Mouse (Mus musculus) embryonic facial prominence, embryonic 14.5 days (tissue): Measurements from ENCODE around the gene Angel2. TPM values are rescaled to one million over a fixed set of nuclear protein-coding genes. Genes with fewer than 3 reads are reported as not detected.
A peak's percentile ranks its signal among the peaks of the same experiment; 100 is the strongest.
"Not testable (repeated sequence)": the region's sequence is repeated elsewhere in the genome, so short reads cannot be mapped to it uniquely, and the experiment has no call there.

ENCODE experiments used
- ATAC-seq: fragments of 200-750 bp; cut with Nextera tagmentation; 2 replicates; pipeline ENCODE4 v1.8.0; 2017; ENCODE audit warnings: low read depth, moderate number of reproducible peaks, moderate TSS enrichment
- DNase-seq: peaks from one replicate; pipeline ENCODE4 v3.0.0-alpha.2; 2015; ENCODE audit warnings: low spot score
- H3K27ac ChIP-seq: fragments of 300-500 bp; sonication (generic); replicated peaks from 2 replicates; pipeline ENCODE4 v1.5.1; 2014; ENCODE audit warnings: low read depth, mild to moderate bottlenecking, low read length, moderate library complexity
- H3K27me3 ChIP-seq: fragments of 300-500 bp; sonication (generic); replicated peaks from 2 replicates; pipeline ENCODE4 v1.6.1; 2014; ENCODE audit warnings: low read length; ENCODE audit not compliant: control insufficient read depth, insufficient read depth
- H3K36me3 ChIP-seq: fragments of 300-500 bp; sonication (generic); 2 replicates; pipeline ENCODE4 v1.6.1; 2014; ENCODE audit warnings: low read length, mixed read lengths; ENCODE audit not compliant: control insufficient read depth, insufficient read depth
- H3K4me1 ChIP-seq: fragments of 300-500 bp; sonication (generic); 2 replicates; pipeline ENCODE4 v1.6.1; 2014; ENCODE audit warnings: antibody characterized with exemption, low read length; ENCODE audit not compliant: control insufficient read depth, insufficient read depth
- H3K4me2 ChIP-seq: fragments of 300-500 bp; sonication (generic); 2 replicates; pipeline ENCODE4 v1.6.1; 2014; ENCODE audit warnings: low read depth, mild to moderate bottlenecking, low read length, moderate library complexity, mixed read lengths
- H3K4me3 ChIP-seq: fragments of 300-500 bp; sonication (generic); 2 replicates; pipeline ENCODE4 v1.5.1; 2014; ENCODE audit warnings: low read depth, mild to moderate bottlenecking, low read length
- H3K9ac ChIP-seq: fragments of 300-500 bp; sonication (generic); 2 replicates; pipeline ENCODE4 v1.6.1; 2014; ENCODE audit warnings: low read depth, mild to moderate bottlenecking, low read length, moderate library complexity, mixed read lengths
- H3K9me3 ChIP-seq: fragments of 300-500 bp; sonication (generic); 2 replicates; pipeline ENCODE4 v1.6.1; 2016; ENCODE audit warnings: low read length; ENCODE audit not compliant: control insufficient read depth
- WGBS: fragments of 180-500 bp; shearing (Covaris S2); extraction: QIAGEN DNeasy Blood & Tissue Kit; methylation state at CpG from one replicate; pipeline ENCODE4 v1.1.7; 2014; 5-methylcytosine and 5-hydroxymethylcytosine counted together
- polyA plus RNA-seq: library from polyadenylated mRNA; unstranded; fragments of >200 nt; fragmentation: Nextera tagmentation; extraction: Ambion mirVana; gene quantifications from 2 replicates; pipeline ENCODE4 v1.2.1, GENCODE M21; 2014

Angel2 gene
- 37.4 and 41.5 TPM in 2 replicates for polyA plus RNA-seq

GRCm38 (mm10) chr1:190924812-190925211 lies at the start of gene Angel2:
Gene Angel2, plus strand, starts transcription at chr1:190925112.
- H3K4me2 ChIP-seq, ATAC-seq, H3K9me3 ChIP-seq, H3K4me1 ChIP-seq, H3K9ac ChIP-seq, DNase-seq, H3K27ac ChIP-seq, H3K4me3 ChIP-seq, H3K36me3 ChIP-seq, H3K27me3 ChIP-seq: not testable (repeated sequence)
- WGBS: 65% methylated on average over 3 of the region's 3 CpGs

GRCm38 (mm10) chr1:190875751-190876150 lies 49.2 kb upstream of the Angel2 start:
- no peaks in the 10 kb centered on the region for H3K9me3 ChIP-seq
- H3K4me1 ChIP-seq: no peaks in the 10 kb centered on the region
- no peak overlapping the region for H3K4me3 ChIP-seq
- 88% methylated on average over 6 of the region's 6 CpGs for WGBS
- H3K9ac ChIP-seq: no peak overlapping the region
- no peak for ATAC-seq
- peaks cover 12% of the 10 kb centered on the region for H3K36me3 ChIP-seq
- H3K27ac ChIP-seq: no peak overlapping the region
- no peaks in the 10 kb centered on the region for H3K27me3 ChIP-seq
- no peak for DNase-seq
- no peak overlapping the region for H3K4me2 ChIP-seq

- 74% methylated on average over 6 of the region's 6 CpGs for WGBS
- ATAC-seq: no peak
These were observed 44.3 kb upstream of the Angel2 start for GRCm38 (mm10) chr1:190880638-190881037.

GRCm38 (mm10) chr1:190881422-190881821 lies 43.5 kb upstream of the Angel2 start:
- DNase-seq (peak; percentile 81), ATAC-seq (peak; percentile 53; the same call in 1 of the 2 replicates)
- Histone ChIP-seq H3K9me3 (no peaks in the 10 kb centered on the region), H3K4me1 (no peaks in the 10 kb centered on the region), H3K9ac (no peak overlapping the region), H3K4me2 (no peak overlapping the region), H3K27ac (no peak overlapping the region), H3K36me3 (peaks cover 27% of the 10 kb centered on the region), H3K4me3 (no peak overlapping the region), H3K27me3 (no peaks in the 10 kb centered on the region)
- WGBS: 2% methylated on average over 2 of the region's 2 CpGs

More at GRCm38 (mm10) chr1:190880638-190881037, 44.3 kb upstream of the Angel2 start:
- Histone ChIP-seq H3K9ac (no peak overlapping the region), H3K4me2 (no peak overlapping the region), H3K9me3 (no peaks in the 10 kb centered on the region), H3K4me3 (no peak overlapping the region), H3K4me1 (no peaks in the 10 kb centered on the region), H3K36me3 (peaks cover 24% of the 10 kb centered on the region), H3K27me3 (no peaks in the 10 kb centered on the region), H3K27ac (no peak overlapping the region)
- no peak for DNase-seq

- Histone ChIP-seq H3K27me3 (no peaks in the 10 kb centered on the region), H3K9me3 (no peaks in the 10 kb centered on the region), H3K27ac (no peak overlapping the region), H3K4me3 (no peak overlapping the region), H3K4me2 (no peak overlapping the region), H3K4me1 (no peaks in the 10 kb centered on the region), H3K36me3 (peaks cover 55% of the 10 kb centered on the region), H3K9ac (no peak overlapping the region)
- ATAC-seq (no peak), DNase-seq (no peak)
- 88% methylated on average over 4 of the region's 4 CpGs for WGBS
These were observed 38.9 kb upstream of the Angel2 start for GRCm38 (mm10) chr1:190886014-190886413.

- H3K4me3 ChIP-seq: no peak overlapping the region
- peaks cover 70% of the 10 kb centered on the region for H3K36me3 ChIP-seq
- no peaks in the 10 kb centered on the region for H3K4me1 ChIP-seq
- no peak for ATAC-seq
- no peaks in the 10 kb centered on the region for H3K9me3 ChIP-seq
- no peak overlapping the region for H3K4me2 ChIP-seq
- 90% methylated on average over 2 of the region's 2 CpGs for WGBS
- H3K27ac ChIP-seq: no peak overlapping the region
- no peak for DNase-seq
- H3K27me3 ChIP-seq: no peaks in the 10 kb centered on the region
- H3K9ac ChIP-seq: no peak overlapping the region
These were observed 36.9 kb upstream of the Angel2 start for GRCm38 (mm10) chr1:190888031-190888430.

GRCm38 (mm10) chr1:190888646-190889045 lies 36.3 kb upstream of the Angel2 start:
- Histone ChIP-seq H3K4me3 (no peak overlapping the region), H3K27me3 (no peaks in the 10 kb centered on the region), H3K4me1 (no peaks in the 10 kb centered on the region), H3K4me2 (no peak overlapping the region), H3K27ac (no peak overlapping the region), H3K36me3 (peaks cover 72% of the 10 kb centered on the region), H3K9me3 (no peaks in the 10 kb centered on the region), H3K9ac (no peak overlapping the region)
- ATAC-seq (no peak), DNase-seq (no peak)
- WGBS: 85% methylated on average over 16 of the region's 16 CpGs

GRCm38 (mm10) chr1:190893559-190894167 lies 31.2 kb upstream of the Angel2 start:
- DNase-seq (no peak), ATAC-seq (no peak)
- Histone ChIP-seq H3K4me2 (no peak overlapping the region), H3K9me3 (no peaks in the 10 kb centered on the region), H3K4me3 (no peak overlapping the region), H3K36me3 (peaks cover 68% of the 10 kb centered on the region; the same call in 1 of the 2 replicates), H3K27ac (no peak overlapping the region), H3K4me1 (no peaks in the 10 kb centered on the region), H3K27me3 (no peaks in the 10 kb centered on the region), H3K9ac (no peak overlapping the region)
- WGBS: 82% methylated on average over 6 of the region's 6 CpGs

- Histone ChIP-seq H3K4me1 (no peaks in the 10 kb centered on the region), H3K4me3 (no peak overlapping the region), H3K36me3 (peaks cover 41% of the 10 kb centered on the region; the same call in 1 of the 2 replicates), H3K9ac (no peak overlapping the region), H3K9me3 (no peaks in the 10 kb centered on the region), H3K27me3 (no peaks in the 10 kb centered on the region), H3K4me2 (no peak overlapping the region), H3K27ac (no peak overlapping the region)
- WGBS: 98% methylated on average over 3 of the region's 3 CpGs
- ATAC-seq: no peak
- DNase-seq: no peak
These were observed 26.7 kb upstream of the Angel2 start for GRCm38 (mm10) chr1:190898186-190898585.
